Mouse (Mus musculus): Measurements from ENCODE around the gene Camkmt.

GRCm38 (mm10) chr17:85343435-85343834 is 253.1 kb downstream of the Camkmt start:
- TF ChIP-seq CTCF (conservative IDR thresholded peaks at IDR 0.05; ENCODE audit: insufficient read depth, insufficient read length, low read depth, low read length) (no peak), POLR2A (IDR thresholded peaks at IDR 0.05; ENCODE audit: low read depth, low read length) (no peak)
